Mouse (Mus musculus) lung, adult 2 months (tissue): ENCODE results near the gene Lhx2.

Source experiments
- CTCF ChIP-seq: fragments of 200-500 bp; IDR thresholded peaks from 2 replicates; pipeline ENCODE4 v1.5.1; 2011; ENCODE audit warnings: mild to moderate bottlenecking, low read length, control low read depth; ENCODE audit not compliant: insufficient read depth
- POLR2A ChIP-seq: fragments of 200-500 bp; IDR thresholded peaks from 2 replicates; pipeline ENCODE4 v1.6.1; 2011; ENCODE audit warnings: low read depth, mild to moderate bottlenecking, control low read depth, low read length, borderline replicate concordance; ENCODE audit errors: extremely low read depth

DNA sequence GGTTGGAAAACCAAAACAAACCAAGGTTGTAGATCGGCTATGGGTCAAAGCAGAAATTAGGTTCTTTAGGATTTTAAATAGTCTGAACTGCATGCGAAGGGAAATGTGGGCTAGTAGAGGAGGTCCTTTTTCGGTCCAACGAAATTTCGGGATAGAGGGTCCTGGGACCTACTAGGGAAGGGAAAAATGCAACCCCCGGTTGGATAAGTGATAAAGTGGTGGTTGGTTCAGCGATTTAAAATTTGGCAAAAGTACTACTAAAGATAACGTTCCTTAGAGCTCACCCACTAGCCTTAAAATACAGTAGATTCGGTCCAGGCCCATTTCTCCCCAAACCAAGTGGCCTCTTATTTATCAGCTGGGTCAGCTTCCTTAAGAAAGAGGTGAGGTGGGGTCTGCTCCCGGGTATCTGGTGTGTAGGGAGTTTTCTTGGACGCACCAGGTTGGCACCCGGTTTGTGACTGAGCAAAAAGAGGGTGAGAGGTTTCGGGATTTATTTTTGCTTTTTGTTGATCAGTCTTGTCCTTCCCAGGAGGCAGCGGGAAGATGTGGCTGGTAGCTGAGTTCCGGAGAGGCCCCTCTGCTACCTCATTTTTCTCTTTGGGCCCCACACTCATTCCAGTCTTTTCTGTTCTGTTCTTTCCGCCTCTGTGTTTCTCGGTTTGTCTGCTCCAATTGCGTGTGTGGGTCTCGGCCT, 16.8 kb downstream of the Lhx2 start:
- TF ChIP-seq CTCF (no peak), POLR2A (no peak)
